ENCODE assay signal across 1 mouse cellular context in the genomic region with DNA sequence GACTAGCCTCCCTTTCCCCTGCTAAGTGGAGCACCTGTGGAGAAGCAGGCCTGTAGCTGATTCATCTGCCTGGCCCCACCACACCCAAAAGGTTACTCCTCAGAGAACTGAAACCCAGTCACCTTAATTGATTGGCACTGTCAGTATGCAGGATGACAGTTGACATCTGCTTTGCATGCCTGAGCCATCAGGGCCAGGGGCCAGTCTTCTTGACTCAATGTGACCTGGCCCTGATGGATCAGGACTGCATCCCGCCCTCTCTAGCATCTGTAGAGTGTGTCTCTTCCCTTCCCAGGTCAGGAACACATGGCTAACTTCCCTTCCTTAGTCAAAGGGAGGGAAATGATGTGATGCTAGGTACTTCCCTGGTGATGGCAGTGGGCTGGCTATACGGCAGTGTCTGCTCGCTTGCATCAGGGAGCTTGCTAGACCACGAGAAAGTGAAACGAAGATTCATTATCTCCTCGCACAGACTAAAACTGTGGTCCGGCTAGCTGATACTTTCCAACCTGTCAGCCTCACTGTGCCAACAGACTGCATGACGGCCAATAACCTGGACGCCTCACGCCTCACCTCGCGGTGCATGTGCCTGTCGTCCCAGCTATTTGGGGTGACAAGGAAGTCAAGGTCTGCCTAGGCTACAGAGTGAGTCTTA.
TF ChIP-seq lines count a peak whose summit lies in the region.

No protein-coding gene starts in this region.

TF ChIP-seq in CH12.LX, 34 proteins besides CTCF, POLR2A, EP300 and RAD21 (continued from another document):
- TF ChIP-seq ZNF384 (IDR thresholded peaks at IDR 0.05; ENCODE audit: low read depth, low read length) = no peak
- TF ChIP-seq PAX5 (IDR thresholded peaks at IDR 0.05; ENCODE audit: low read length) = no peak
- no peak for TF ChIP-seq MAFK (IDR thresholded peaks at IDR 0.05; ENCODE audit: insufficient replicate concordance, low read length)
- no peak; the same call in 1 of the 2 replicates for TF ChIP-seq SMC3 (IDR thresholded peaks at IDR 0.05; ENCODE audit: low read depth, low read length)
- 0 out of 2 replicates have a peak, but pooled peaks have one; percentile 48 for TF ChIP-seq TBP (conservative IDR thresholded peaks at IDR 0.05; ENCODE audit: low read depth, low read length)
- TF ChIP-seq IRF4 (IDR thresholded peaks at IDR 0.05; ENCODE audit: low read depth, low read length) = peak; percentile 96
- no peak for TF ChIP-seq USF1 (IDR thresholded peaks at IDR 0.05; ENCODE audit: low read depth, low read length)
- TF ChIP-seq BHLHE40 (IDR thresholded peaks at IDR 0.05; ENCODE audit: low read depth, low read length) = peak; percentile 80
- peak; percentile 29; the same call in 1 of the 2 replicates for TF ChIP-seq CHD2 (IDR thresholded peaks at IDR 0.05; ENCODE audit: low read length)
- TF ChIP-seq RCOR1 (conservative IDR thresholded peaks at IDR 0.05; ENCODE audit: low read depth, low read length) = peak; percentile 64; the same call in 1 of the 2 replicates
- no peak for TF ChIP-seq POLR2AphosphoS2 (IDR thresholded peaks at IDR 0.05; ENCODE audit: low read depth, low read length)
- peak; percentile 95 for TF ChIP-seq TCF12 (IDR thresholded peaks at IDR 0.05; ENCODE audit: low read depth, low read length)
- no peak for TF ChIP-seq E2F4 (IDR thresholded peaks at IDR 0.05; ENCODE audit: insufficient replicate concordance, low read depth, low read length)
- no peak for TF ChIP-seq ZKSCAN1 (IDR thresholded peaks at IDR 0.05; ENCODE audit: borderline replicate concordance, low read depth, low read length)
- no peak for TF ChIP-seq NRF1 (IDR thresholded peaks at IDR 0.05; ENCODE audit: low read depth, low read length)
- peak; percentile 60 for TF ChIP-seq MAZ (IDR thresholded peaks at IDR 0.05; ENCODE audit: low read depth, low read length)
- peak; percentile 86 for TF ChIP-seq ETS1 (conservative IDR thresholded peaks at IDR 0.05; ENCODE audit: low read depth, low read length)
- 0 out of 2 replicates have a peak, but pooled peaks have one; percentile 68 for TF ChIP-seq MAX (IDR thresholded peaks at IDR 0.05; ENCODE audit: low read length)
- TF ChIP-seq MXI1 (IDR thresholded peaks at IDR 0.05; ENCODE audit: low read depth, low read length) = peak; percentile 79; the same call in 1 of the 2 replicates
- TF ChIP-seq JUN (IDR thresholded peaks at IDR 0.05; ENCODE audit: insufficient read depth, low read depth, low read length) = peak; percentile 41; the same call in 1 of the 2 replicates
- 0 out of 2 replicates have a peak, but pooled peaks have one; percentile 37 for TF ChIP-seq KAT2A (IDR thresholded peaks at IDR 0.05; ENCODE audit: insufficient replicate concordance, low read length)
- TF ChIP-seq MEF2A (IDR thresholded peaks at IDR 0.05; ENCODE audit: borderline replicate concordance, low read depth, low read length) = peak; percentile 87
- no peak for TF ChIP-seq ELF1 (IDR thresholded peaks at IDR 0.05; ENCODE audit: low read depth, low read length)
- no peak for TF ChIP-seq USF2 (conservative IDR thresholded peaks at IDR 0.05; ENCODE audit: low read depth, low read length)
- no peak for TF ChIP-seq JUND (conservative IDR thresholded peaks at IDR 0.05; ENCODE audit: low read depth, low read length)
- TF ChIP-seq UBTF (IDR thresholded peaks at IDR 0.05; ENCODE audit: low read depth, low read length) = 0 out of 2 replicates have a peak, but pooled peaks have one; percentile 10
- TF ChIP-seq GABPA (IDR thresholded peaks at IDR 0.05; ENCODE audit: insufficient replicate concordance, low read depth, low read length) = no peak
TF ChIP-seq in CH12.LX: peak in this region for 18.
